Mouse (Mus musculus): Measurements from ENCODE around the gene Gm8879. TPM values are rescaled to one million over a fixed set of nuclear protein-coding genes. Genes with fewer than 3 reads are reported as not detected.

Gene Gm8879
- polyA plus RNA-seq (2012): not detected in 2 replicates

GRCm38 (mm10) chr5:11127334-11127733, at the start of gene Gm8879:
Gm8879 (plus strand) TSS chr5:11127634.

Other genes starting within 250 kb of the Gm8879 start
- gene Gm8871, start 179.8 kb upstream of the Gm8879 start, polyA plus RNA-seq (2012): not detected in 2 replicates
- not detected in 2 replicates for gene Gm8857, start 179.8 kb upstream of the Gm8879 start, polyA plus RNA-seq (2012)
- not detected in 2 replicates for gene Gm5861, start 55.4 kb downstream of the Gm8879 start, polyA plus RNA-seq (2012)
- gene Gm8890, start 128.4 kb downstream of the Gm8879 start, polyA plus RNA-seq (2012): not detected in 2 replicates
- gene Speer1, start 213.9 kb downstream of the Gm8879 start, polyA plus RNA-seq (2012): not detected in 2 replicates

All from megakaryocyte-erythroid progenitor cell, adult 5 weeks (primary cell).